Mouse (Mus musculus) limb, embryonic 14.5 days (tissue): ENCODE measurements around the gene Mcm7. TPM values are rescaled to one million over a fixed set of nuclear protein-coding genes. Genes with fewer than 3 reads are reported as not detected.

Experiments used
- ATAC-seq: fragments of 200-750 bp; cut with Nextera tagmentation; 2 replicates; pipeline ENCODE4 v1.8.0; 2017; ENCODE audit warnings: low read depth, moderate number of reproducible peaks, moderate TSS enrichment; ENCODE audit not compliant: low FRiP score
- DNase-seq: peaks from one replicate; pipeline ENCODE4 v3.0.0-alpha.2; 2015; ENCODE audit warnings: low spot score
- H3K27ac ChIP-seq: fragments of 300-500 bp; sonication (generic); replicated peaks from 2 replicates; pipeline ENCODE4 v1.5.1; 2014; ENCODE audit warnings: low read depth, mild to moderate bottlenecking, low read length, moderate library complexity, mixed read lengths
- H3K27me3 ChIP-seq: fragments of 300-500 bp; sonication (generic); 2 replicates; pipeline ENCODE4 v1.6.1; 2014; ENCODE audit warnings: low read length, mixed read lengths; ENCODE audit not compliant: control insufficient read depth, insufficient read depth
- H3K36me3 ChIP-seq: fragments of 300-500 bp; sonication (generic); 2 replicates; pipeline ENCODE4 v1.6.1; 2014; ENCODE audit warnings: mild to moderate bottlenecking, low read length, moderate library complexity, mixed read lengths; ENCODE audit not compliant: control insufficient read depth, insufficient read depth
- H3K4me1 ChIP-seq: fragments of 300-500 bp; sonication (generic); 2 replicates; pipeline ENCODE4 v1.6.1; 2014; ENCODE audit warnings: antibody characterized with exemption, low read length, mixed read lengths; ENCODE audit not compliant: control insufficient read depth, insufficient read depth
- H3K4me2 ChIP-seq: fragments of 300-500 bp; sonication (generic); replicated peaks from 2 replicates; pipeline ENCODE4 v1.6.1; 2014; ENCODE audit warnings: low read depth, mild to moderate bottlenecking, low read length, moderate library complexity; ENCODE audit not compliant: severe bottlenecking
- H3K4me3 ChIP-seq: fragments of 300-500 bp; sonication (generic); replicated peaks from 2 replicates; pipeline ENCODE4 v1.5.1; 2014; ENCODE audit warnings: low read length
- H3K9ac ChIP-seq: fragments of 300-500 bp; sonication (generic); 2 replicates; pipeline ENCODE4 v1.6.1; 2014; ENCODE audit warnings: mild to moderate bottlenecking, low read depth, low read length, moderate library complexity; ENCODE audit not compliant: severe bottlenecking
- H3K9me3 ChIP-seq: fragments of 300-500 bp; sonication (generic); 2 replicates; pipeline ENCODE4 v1.6.1; 2016; ENCODE audit warnings: low read length; ENCODE audit not compliant: control insufficient read depth
- POLR2A ChIP-seq: fragments of 200-500 bp; IDR thresholded peaks from 2 replicates; pipeline ENCODE4 v1.8.0; 2012; ENCODE audit warnings: inconsistent platforms, mild to moderate bottlenecking, moderate library complexity, borderline replicate concordance; ENCODE audit not compliant: insufficient read depth, insufficient read length; ENCODE audit errors: extremely low read depth
- WGBS: fragments of 180-500 bp; shearing (Covaris S2); extraction: QIAGEN DNeasy Blood & Tissue Kit; methylation state at CpG from one replicate; pipeline ENCODE4 v1.1.7; 2014; 5-methylcytosine and 5-hydroxymethylcytosine counted together
- polyA plus RNA-seq, 2 experiments: library from polyadenylated mRNA; depleted of rRNA in 1 of 2; stranded (reverse) in 1 of 2; unstranded in 1 of 2; fragments of >200 nt; fragmentation: Nextera tagmentation in 1 of 2; extraction: Ambion mirVana in 1 of 2; gene quantifications; 2 replicates each; pipeline versions ENCODE4 v1.2.1 to v1.2.3; 2012 to 2014

The Mcm7 gene
- polyA plus RNA-seq, 2 experiments = 149 to 152 TPM

GRCm38 (mm10) chr5:138154390-138154789, 17.8 kb downstream of the Mcm7 start:
- H3K27ac ChIP-seq = no peak overlapping the region
- peak overlapping the region; percentile 69 for H3K4me3 ChIP-seq
- H3K27me3 ChIP-seq = no peaks in the 10 kb centered on the region
- DNase-seq (no peak), ATAC-seq (no peak)
- WGBS = 89% methylated on average over 3 of the region's 3 CpGs
- H3K4me2 ChIP-seq = peak overlapping the region; percentile 56
- H3K9me3 ChIP-seq = no peaks in the 10 kb centered on the region
- peaks cover 30% of the 10 kb centered on the region for H3K36me3 ChIP-seq
- TF ChIP-seq POLR2A = no peak
- H3K9ac ChIP-seq = peak overlapping the region; percentile 92; the same call in 1 of the 2 replicates
- 0 out of 2 replicates have a peak, but pooled peaks cover 4% of the 10 kb centered on the region for H3K4me1 ChIP-seq

DNA sequence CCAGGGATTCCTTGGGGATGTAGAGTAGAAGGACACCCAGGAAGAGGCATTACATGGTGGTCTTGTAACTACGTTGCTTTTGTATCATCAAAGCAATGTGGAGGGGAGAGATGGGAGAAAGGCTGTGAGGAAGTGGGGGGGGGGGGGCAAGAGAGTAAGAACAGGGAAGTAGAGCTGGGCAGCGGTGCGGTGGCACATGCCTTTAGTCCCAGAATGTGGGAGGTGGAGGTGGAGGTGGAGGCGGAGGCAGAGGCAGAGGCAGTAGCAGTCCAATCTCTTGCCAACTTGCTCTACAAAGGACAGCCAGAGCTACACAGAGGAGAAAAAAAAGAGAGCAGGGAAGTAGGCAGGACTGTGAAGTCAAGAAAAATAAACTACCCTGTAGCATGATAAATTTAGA, 33.6 kb downstream of the Mcm7 start:
- no peak overlapping the region for H3K4me3 ChIP-seq
- H3K27ac ChIP-seq = no peak overlapping the region
- no peaks in the 10 kb centered on the region for H3K27me3 ChIP-seq
- TF ChIP-seq POLR2A = no peak
- H3K4me2 ChIP-seq = no peak overlapping the region
- no peaks in the 10 kb centered on the region for H3K9me3 ChIP-seq
- H3K36me3 ChIP-seq = peaks cover 29% of the 10 kb centered on the region
- no peaks in the 10 kb centered on the region for H3K4me1 ChIP-seq
- DNase-seq = no peak
- H3K9ac ChIP-seq = no peak overlapping the region
- WGBS = 83% methylated on average over 4 of the region's 4 CpGs
- ATAC-seq = no peak

- Histone ChIP-seq H3K9ac (no peak overlapping the region), H3K27me3 (no peaks in the 10 kb centered on the region), H3K4me1 (no peaks in the 10 kb centered on the region), H3K27ac (no peak overlapping the region), H3K36me3 (peaks cover 30% of the 10 kb centered on the region), H3K4me2 (no peak overlapping the region), H3K9me3 (no peaks in the 10 kb centered on the region), H3K4me3 (no peak overlapping the region)
- 68% methylated on average over 8 of the region's 8 CpGs for WGBS
- ATAC-seq (peak; percentile 67), DNase-seq (peak; percentile 75)
- no peak for TF ChIP-seq POLR2A
These were observed 34.2 kb downstream of the Mcm7 start for GRCm38 (mm10) chr5:138137935-138138549.

GRCm38 (mm10) chr5:138137257-138137656, 35.0 kb downstream of the Mcm7 start:
- Histone ChIP-seq H3K9me3 (no peaks in the 10 kb centered on the region), H3K27me3 (no peaks in the 10 kb centered on the region), H3K4me3 (no peak overlapping the region), H3K36me3 (peaks cover 33% of the 10 kb centered on the region), H3K27ac (no peak overlapping the region), H3K4me1 (no peaks in the 10 kb centered on the region), H3K4me2 (no peak overlapping the region), H3K9ac (no peak overlapping the region)
- TF ChIP-seq POLR2A = no peak
- WGBS = 88% methylated on average over 4 of the region's 4 CpGs
- ATAC-seq (no peak), DNase-seq (no peak)

GRCm38 (mm10) chr5:138132425-138133064, 39.7 kb downstream of the Mcm7 start:
- WGBS = 83% methylated on average over 5 of the region's 5 CpGs
- peaks cover 72% of the 10 kb centered on the region for H3K36me3 ChIP-seq

More at GRCm38 (mm10) chr5:138132425-138133064, 39.7 kb downstream of the Mcm7 start:
- H3K4me3 ChIP-seq = no peak overlapping the region
- H3K27me3 ChIP-seq = no peaks in the 10 kb centered on the region
- no peak for ATAC-seq
- H3K9ac ChIP-seq = no peak overlapping the region
- no peak overlapping the region for H3K27ac ChIP-seq
- H3K9me3 ChIP-seq = no peaks in the 10 kb centered on the region
- H3K4me2 ChIP-seq = no peak overlapping the region
- no peak for DNase-seq
- no peak for TF ChIP-seq POLR2A
- no peaks in the 10 kb centered on the region for H3K4me1 ChIP-seq
